Mouse (Mus musculus) retina, adult 2 months (tissue): ENCODE measurements at regions not wholly inside any gene's neighbourhood (a gene's known extent, or its start where the extent isn't known, plus 50 kb on each side); places are given as distances from the start of the nearest gene placed in this dataset.

Experiments used
- DNase-seq: peaks from one replicate; pipeline ENCODE4 v3.0.0-alpha.2; 2012; ENCODE audit warnings: low read depth, low spot score

GRCm38 (mm10) chr6:51701253-51702020 is 177.7 kb downstream of the Snx10 start:
- DNase-seq = no peak

- DNase-seq = no peak
Measured at GRCm38 (mm10) chr6:51702456-51703171, 178.9 kb downstream of the Snx10 start.

GRCm38 (mm10) chr6:51708011-51708410 is 184.3 kb downstream of the Snx10 start:
- no peak for DNase-seq

- DNase-seq = no peak
Measured at GRCm38 (mm10) chr6:51708668-51709339, 185.1 kb downstream of the Snx10 start.

- DNase-seq = no peak
Measured at GRCm38 (mm10) chr6:51709340-51710067, 185.8 kb downstream of the Snx10 start.

- DNase-seq = no peak
Measured at GRCm38 (mm10) chr6:51710153-51710552, 186.5 kb downstream of the Snx10 start.

GRCm38 (mm10) chr6:51710926-51711615 is 187.4 kb downstream of the Snx10 start:
- DNase-seq = no peak

GRCm38 (mm10) chr6:51711616-51711970 is 187.9 kb downstream of the Snx10 start:
- DNase-seq = no peak

- DNase-seq = no peak
Measured at GRCm38 (mm10) chr6:51715158-51715840, 191.6 kb downstream of the Snx10 start.

GRCm38 (mm10) chr6:51717386-51717785 is 193.7 kb downstream of the Snx10 start:
- no peak for DNase-seq

- no peak for DNase-seq
Measured at GRCm38 (mm10) chr6:51720705-51721104, 197.0 kb downstream of the Snx10 start.

GRCm38 (mm10) chr6:51723053-51723452 is 199.4 kb downstream of the Snx10 start:
- DNase-seq = peak; percentile 3

GRCm38 (mm10) chr6:51727191-51727590 is 203.5 kb downstream of the Snx10 start:
- no peak for DNase-seq

- no peak for DNase-seq
Measured at GRCm38 (mm10) chr6:51728816-51729562, 205.3 kb downstream of the Snx10 start.

- no peak for DNase-seq
Measured at GRCm38 (mm10) chr6:51730564-51731351, 207.1 kb downstream of the Snx10 start.

- no peak for DNase-seq
Measured at GRCm38 (mm10) chr6:51732298-51732895, 208.7 kb downstream of the Snx10 start.

GRCm38 (mm10) chr6:51736051-51736450 is 212.3 kb downstream of the Snx10 start:
- no peak for DNase-seq

- DNase-seq = no peak
Measured at GRCm38 (mm10) chr6:51743105-51743660, 219.5 kb downstream of the Snx10 start.
